Mouse (Mus musculus): ENCODE measurements at regions not wholly inside any gene's neighbourhood (a gene's known extent, or its start where the extent isn't known, plus 50 kb on each side); places are given as distances from the start of the nearest gene placed in this dataset.

GRCm38 (mm10) chr3:80033071-80033470 lies 148.7 kb downstream of the Fam198b start:
- TF ChIP-seq MAFK (IDR thresholded peaks at IDR 0.05; ENCODE audit: insufficient read depth, low read depth, low read length): no peak
- no peak for TF ChIP-seq ZC3H11A (IDR thresholded peaks at IDR 0.05; ENCODE audit: borderline replicate concordance, low read depth, low read length)
- TF ChIP-seq CHD2 (IDR thresholded peaks at IDR 0.05; ENCODE audit: low read depth, low read length): no peak
- TF ChIP-seq ZNF384 (IDR thresholded peaks at IDR 0.05; ENCODE audit: low read depth, low read length): no peak
